Mouse (Mus musculus) heart, embryonic 14.5 days (tissue): ENCODE results near the gene Ranbp3. TPM values are rescaled to one million over a fixed set of nuclear protein-coding genes. Genes with fewer than 3 reads are reported as not detected.
A peak's percentile ranks its signal among the peaks of the same experiment; 100 is the strongest.

Experiments used
- ATAC-seq: fragments of 200-750 bp; cut with Nextera tagmentation; 2 replicates; pipeline ENCODE4 v1.8.0; 2017; ENCODE audit warnings: low read depth, moderate TSS enrichment; ENCODE audit not compliant: insufficient number of reproducible peaks, insufficient read depth, low FRiP score
- H3K27ac ChIP-seq, 2 experiments: fragments of 200-500 bp in 1 of 2; fragments of 300-500 bp in 1 of 2; sonication (generic) in 1 of 2; replicated peaks in 1 of 2; 2 replicates each; pipeline ENCODE4 v1.5.1; 2012 to 2014; ENCODE audit warnings: low read depth in 2 of 2, low read length in 2 of 2, control low read depth in 1 of 2, mild to moderate bottlenecking in 1 of 2, mixed read lengths in 1 of 2; ENCODE audit not compliant: control insufficient read depth in 1 of 2, insufficient read depth in 1 of 2
- H3K27me3 ChIP-seq: fragments of 300-500 bp; sonication (generic); 2 replicates; pipeline ENCODE4 v1.6.1; 2014; ENCODE audit warnings: mild to moderate bottlenecking, low read length, control low read depth; ENCODE audit not compliant: control insufficient read depth, insufficient read depth
- H3K36me3 ChIP-seq: fragments of 300-500 bp; sonication (generic); 2 replicates; pipeline ENCODE4 v1.6.1; 2014; ENCODE audit warnings: mild to moderate bottlenecking, control low read depth, low read length, mixed read lengths; ENCODE audit not compliant: control insufficient read depth, insufficient read depth
- H3K4me1 ChIP-seq, 2 experiments: fragments of 200-500 bp in 1 of 2; fragments of 300-500 bp in 1 of 2; sonication (generic) in 1 of 2; 2 replicates each; pipeline ENCODE4 v1.6.1; 2012 to 2014; ENCODE audit warnings: low read length in 2 of 2, control low read depth in 1 of 2, mixed read lengths in 1 of 2; ENCODE audit not compliant: control insufficient read depth in 2 of 2, insufficient read depth in 2 of 2
- H3K4me2 ChIP-seq: fragments of 300-500 bp; sonication (generic); 2 replicates; pipeline ENCODE4 v1.6.1; 2014; ENCODE audit warnings: mild to moderate bottlenecking, low read length
- H3K4me3 ChIP-seq, 2 experiments: fragments of 200-500 bp in 1 of 2; fragments of 300-500 bp in 1 of 2; sonication (generic) in 1 of 2; 2 replicates each; pipeline ENCODE4 v1.5.1; 2012 to 2014; ENCODE audit warnings: low read length in 2 of 2, mild to moderate bottlenecking in 2 of 2, control low read depth in 1 of 2, low read depth in 1 of 2, moderate library complexity in 1 of 2; ENCODE audit not compliant: control insufficient read depth in 1 of 2, insufficient read depth in 1 of 2
- H3K9ac ChIP-seq: fragments of 300-500 bp; sonication (generic); 2 replicates; pipeline ENCODE4 v1.6.1; 2014; ENCODE audit warnings: mild to moderate bottlenecking, low read length
- H3K9me3 ChIP-seq: fragments of 300-500 bp; sonication (generic); 2 replicates; pipeline ENCODE4 v1.6.1; 2016; ENCODE audit warnings: low read length, control low read depth; ENCODE audit not compliant: control insufficient read depth
- WGBS: fragments of 180-500 bp; shearing (Covaris S2); extraction: QIAGEN DNeasy Blood & Tissue Kit; methylation state at CpG from one replicate; pipeline ENCODE4 v1.1.7; 2014; 5-methylcytosine and 5-hydroxymethylcytosine counted together
- polyA plus RNA-seq: library from polyadenylated mRNA; unstranded; fragments of >200 nt; fragmentation: Nextera tagmentation; extraction: Ambion mirVana; gene quantifications from 2 replicates; pipeline ENCODE4 v1.2.1, GENCODE M21; 2014

Ranbp3 gene
- polyA plus RNA-seq, 1 experiment from 2014 or later = 58.1 TPM

GRCm38 (mm10) chr17:56663659-56664058 is 9.4 kb upstream of the Ranbp3 start:
- Histone ChIP-seq H3K4me3 (no peak overlapping the region), H3K36me3 (no peaks in the 10 kb centered on the region), H3K27me3 (peaks cover 8% of the 10 kb centered on the region; the same call in 1 of the 2 replicates), H3K4me1 (peaks cover 9 to 11% of the 10 kb centered on the region in 2 experiments; a peak in 3 of 4 replicates), H3K4me2 (peak overlapping the region; percentile 49; the same call in 1 of the 2 replicates), H3K27ac (no peak overlapping the region), H3K9me3 (no peaks in the 10 kb centered on the region), H3K9ac (peak overlapping the region; percentile 27; the same call in 1 of the 2 replicates)
- no peak for ATAC-seq
- 44% methylated on average over 3 of the region's 3 CpGs for WGBS

GRCm38 (mm10) chr17:56664333-56664732 is 8.8 kb upstream of the Ranbp3 start:
- Histone ChIP-seq H3K36me3 (no peaks in the 10 kb centered on the region), H3K27ac (no peak overlapping the region), H3K9ac (no peak overlapping the region), H3K4me3 (no peak overlapping the region; a peak in 1 of 4 replicates), H3K4me1 (peaks cover 9 to 11% of the 10 kb centered on the region in 2 experiments; a peak in 3 of 4 replicates), H3K9me3 (no peaks in the 10 kb centered on the region), H3K4me2 (peak overlapping the region; percentile 49), H3K27me3 (peaks cover 8% of the 10 kb centered on the region; the same call in 1 of the 2 replicates)
- 4% methylated on average over 10 of the region's 10 CpGs for WGBS
- ATAC-seq = 0 out of 2 replicates have a peak, but pooled peaks have one; percentile 14

GRCm38 (mm10) chr17:56666384-56666783 is 6.7 kb upstream of the Ranbp3 start:
- Histone ChIP-seq H3K27ac (no peak overlapping the region), H3K4me3 (no peak overlapping the region), H3K4me2 (no peak overlapping the region), H3K9me3 (no peaks in the 10 kb centered on the region), H3K36me3 (no peaks in the 10 kb centered on the region), H3K27me3 (peaks cover 8% of the 10 kb centered on the region; the same call in 1 of the 2 replicates), H3K9ac (no peak overlapping the region), H3K4me1 (peaks cover 9 to 11% of the 10 kb centered on the region in 2 experiments; a peak in 3 of 4 replicates)
- WGBS = 87% methylated on average over 4 of the region's 4 CpGs
- ATAC-seq = no peak

- no peak for ATAC-seq
- no peak overlapping the region for H3K9ac ChIP-seq
- no peak overlapping the region for H3K27ac ChIP-seq
- H3K9me3 ChIP-seq = no peaks in the 10 kb centered on the region
- no peaks in the 10 kb centered on the region for H3K36me3 ChIP-seq
- H3K4me1 ChIP-seq = peaks cover 11 to 12% of the 10 kb centered on the region in 2 experiments; a peak in 3 of 4 replicates
- H3K4me3 ChIP-seq = no peak overlapping the region
- 62% methylated on average over 3 of the region's 3 CpGs for WGBS
- peaks cover 8% of the 10 kb centered on the region; the same call in 1 of the 2 replicates for H3K27me3 ChIP-seq
- H3K4me2 ChIP-seq = no peak overlapping the region
These were observed 5.5 kb upstream of the Ranbp3 start for GRCm38 (mm10) chr17:56667591-56667990.

GRCm38 (mm10) chr17:56668384-56669144 is 4.5 kb upstream of the Ranbp3 start:
- peak overlapping the region; percentile 33 to 47 for H3K4me3 ChIP-seq
- peaks cover 8% of the 10 kb centered on the region; the same call in 1 of the 2 replicates for H3K27me3 ChIP-seq
- H3K27ac ChIP-seq = no peak overlapping the region
- H3K9ac ChIP-seq = peak overlapping the region; percentile 64
- H3K4me2 ChIP-seq = peak overlapping the region; percentile 74
- no peaks in the 10 kb centered on the region for H3K36me3 ChIP-seq
- H3K4me1 ChIP-seq = peaks cover 11 to 13% of the 10 kb centered on the region in 2 experiments; a peak in 3 of 4 replicates
- 3% methylated on average over 31 of the region's 31 CpGs for WGBS
- no peaks in the 10 kb centered on the region for H3K9me3 ChIP-seq
- ATAC-seq = no peak

- Histone ChIP-seq H3K27me3 (peaks cover 8% of the 10 kb centered on the region; the same call in 1 of the 2 replicates), H3K9ac (no peak overlapping the region), H3K4me1 (peaks cover 6 to 11% of the 10 kb centered on the region in 2 experiments), H3K36me3 (no peaks in the 10 kb centered on the region), H3K4me3 (no peak overlapping the region), H3K9me3 (no peaks in the 10 kb centered on the region), H3K27ac (no peak overlapping the region), H3K4me2 (no peak overlapping the region)
- ATAC-seq = no peak
- whole genome bisulfite sequencing = 82% methylated on average over 8 of the region's 8 CpGs
These were observed 3.3 kb upstream of the Ranbp3 start for GRCm38 (mm10) chr17:56669766-56670165.

- H3K27ac ChIP-seq = peak overlapping the region in 1 of 2 experiments; percentile 66; a peak in 2 of 4 replicates
- H3K27me3 ChIP-seq = no peaks in the 10 kb centered on the region
- peak overlapping the region; percentile 96 for H3K9ac ChIP-seq
- H3K4me3 ChIP-seq = peak overlapping the region; percentile 78 to 84
- WGBS = 2% methylated on average over 35 of the region's 37 CpGs
- H3K4me2 ChIP-seq = peak overlapping the region; percentile 87
- H3K36me3 ChIP-seq = peaks cover 31% of the 10 kb centered on the region
- no peak for ATAC-seq
- H3K4me1 ChIP-seq = peaks cover 6 to 20% of the 10 kb centered on the region in 2 experiments
- H3K9me3 ChIP-seq = no peaks in the 10 kb centered on the region
These were observed 738 bp downstream of the Ranbp3 start for GRCm38 (mm10) chr17:56673647-56674416.
